8 mouse cellular contexts compared by ENCODE assay signal in the genomic region with DNA sequence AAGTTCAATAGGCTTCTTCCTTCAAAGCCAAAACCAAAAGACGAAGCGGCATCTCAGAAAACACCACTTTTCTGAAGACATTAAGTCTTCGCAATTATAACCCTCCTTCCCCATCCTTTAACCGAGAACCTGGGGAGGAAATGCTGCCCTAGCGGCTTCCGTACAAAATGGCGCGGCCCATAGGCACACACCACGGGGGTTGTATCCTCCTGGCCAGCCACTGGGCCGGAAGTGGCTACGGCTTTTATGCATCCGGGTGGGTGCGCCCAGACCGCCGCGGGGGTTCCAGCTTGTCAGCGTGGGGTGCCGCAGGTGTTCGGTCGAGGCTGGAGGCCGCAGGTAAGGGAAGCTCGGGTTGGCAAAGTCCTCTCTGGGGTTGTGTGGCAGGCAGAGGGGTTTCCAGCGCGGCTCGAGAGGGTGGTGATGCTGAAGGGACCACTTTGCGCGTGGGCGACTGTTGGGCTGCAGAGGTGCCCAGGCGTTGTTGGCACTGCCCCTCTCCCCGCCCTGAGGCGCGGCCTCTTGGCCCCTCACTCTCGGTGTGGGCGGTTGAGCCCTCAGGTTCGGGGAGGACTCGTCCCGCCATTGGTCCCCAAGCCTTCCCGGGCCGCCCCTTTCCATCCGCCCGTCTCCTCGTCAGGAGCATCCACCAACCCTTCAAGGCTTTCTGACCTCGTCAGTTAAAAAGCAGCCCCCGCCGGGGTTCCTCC. TPM values are rescaled to one million over a fixed set of nuclear protein-coding genes. Genes with fewer than 3 reads are reported as not detected.
A peak's percentile ranks its signal among the peaks of the same experiment; 100 is the strongest.
DNase-seq lines count a peak whose midpoint lies in the region; ATAC-seq lines count a peak whose summit lies in the region.

Exd2 (plus strand) TSS at position 154 of the 710 bp plus-strand sequence.

- 0% methylated on average over 45 of the region's 45 CpGs for WGBS in forebrain, embryonic 14.5 days
- under 1% methylated on average over 45 of the region's 45 CpGs for WGBS in neural tube, embryonic 15.5 days

- peak; percentile 90 for DNase-seq in ES-CJ7 (ENCODE audit: low read depth, low spot score)
- peak; percentile 88 for DNase-seq in cerebellum, adult 11 months
- peak; percentile 95 for DNase-seq in forebrain, embryonic 14.5 days (ENCODE audit: low spot score)
- DNase-seq in heart, postnatal 14 days: peak; percentile 89 to 92
- DNase-seq in layer of hippocampus, adult 11-12 months (ENCODE audit: low spot score): peak; percentile 93
- DNase-seq in lung, adult 18-20 months: peak; percentile 91 to 93
- DNase-seq in testis, postnatal 14 days (ENCODE audit: low spot score): peak; percentile 96

- no peaks in the 10 kb centered on the region for H3K9me3 ChIP-seq in forebrain, embryonic 14.5 days (replicated peaks; ENCODE audit: control insufficient read depth, low read length)
- H3K9me3 ChIP-seq in neural tube, embryonic 15.5 days (replicated peaks): no peaks in the 10 kb centered on the region

- H3K9ac ChIP-seq in forebrain, embryonic 14.5 days (ENCODE audit: low read length): peak within 1 kb of the TSS; percentile 78
- H3K9ac ChIP-seq in neural tube, embryonic 15.5 days (replicated peaks): peak within 1 kb of the TSS; percentile 82

- 0 out of 2 replicates have a peak, but pooled peaks cover 4% of the 10 kb centered on the region for H3K4me1 ChIP-seq in forebrain, embryonic 14.5 days (ENCODE audit: control insufficient read depth, insufficient read depth, low read length)
- H3K4me1 ChIP-seq in neural tube, embryonic 15.5 days: peaks cover 9% of the 10 kb centered on the region

- intact Hi-C loops in heart, postnatal 14 days (cut with DNase I): no loop called here

- peak within 1 kb of the TSS; percentile 49; the same call in 1 of the 2 replicates for H3K27ac ChIP-seq in forebrain, embryonic 14.5 days (ENCODE audit: low read depth, low read length)
- peak within 1 kb of the TSS; percentile 85 for H3K27ac ChIP-seq in neural tube, embryonic 15.5 days (replicated peaks)

- H3K4me2 ChIP-seq in forebrain, embryonic 14.5 days (ENCODE audit: low read length): peak within 1 kb of the TSS; percentile 87
- peak within 1 kb of the TSS; percentile 87 for H3K4me2 ChIP-seq in neural tube, embryonic 15.5 days

- H3K36me3 ChIP-seq in forebrain, embryonic 14.5 days (ENCODE audit: control insufficient read depth, insufficient read depth, low read length): no peaks in the 10 kb centered on the region
- no peaks in the 10 kb centered on the region for H3K36me3 ChIP-seq in neural tube, embryonic 15.5 days

- peak within 1 kb of the TSS; percentile 82 for H3K4me3 ChIP-seq in forebrain, embryonic 14.5 days (ENCODE audit: low read depth, low read length)
- H3K4me3 ChIP-seq in neural tube, embryonic 15.5 days (replicated peaks): peak within 1 kb of the TSS; percentile 96

- H3K27me3 ChIP-seq in forebrain, embryonic 14.5 days (replicated peaks; ENCODE audit: control insufficient read depth, insufficient read depth, low read length): no peaks in the 10 kb centered on the region
- no peaks in the 10 kb centered on the region for H3K27me3 ChIP-seq in neural tube, embryonic 15.5 days (replicated peaks)

- ATAC-seq in forebrain, embryonic 14.5 days: peak; percentile 99
- peak; percentile 98 for ATAC-seq in neural tube, embryonic 15.5 days (ENCODE audit: low FRiP score)

RNA-seq across cellular contexts. Expression of gene Exd2, which starts in this region (rescaled TPM):
- 43.2 and 51.3 TPM in 2 replicates for polyA plus RNA-seq in forebrain, embryonic 14.5 days (2014; fragmentation: Nextera tagmentation; extraction: Ambion mirVana)
- total RNA-seq in heart, postnatal 14 days (2021): 10 to 100 TPM; 11.2 to 12.7 TPM
- polyA plus RNA-seq in neural tube, embryonic 15.5 days (2015; fragmentation: Nextera tagmentation; extraction: Ambion mirVana): 43.4 and 50.1 TPM in 2 replicates

Comparison
In these comparisons a context has a peak if more than half of its experiments do, and no peak if none do; other contexts are left out.
1. Peak in every context shown above with its lines: DNase-seq, ATAC-seq, H3K4me3 ChIP-seq and H3K27ac ChIP-seq.